Mouse (Mus musculus) spleen, postnatal 10 days (tissue): ENCODE data around the gene Sbk1.

Source experiments
- DNase-seq, 2 experiments: peaks; one replicate each; pipeline ENCODE4 v3.0.0; 2021 to 2022; ENCODE audit warnings: low spot score in 2 of 2

Sbk1 gene

GRCm38 (mm10) chr7:126271712-126272683 lies at the start of gene Sbk1:
TSS of gene Sbk1 (plus strand) at chr7:126272619.
- peak; percentile 73 to 88 for DNase-seq

DNA sequence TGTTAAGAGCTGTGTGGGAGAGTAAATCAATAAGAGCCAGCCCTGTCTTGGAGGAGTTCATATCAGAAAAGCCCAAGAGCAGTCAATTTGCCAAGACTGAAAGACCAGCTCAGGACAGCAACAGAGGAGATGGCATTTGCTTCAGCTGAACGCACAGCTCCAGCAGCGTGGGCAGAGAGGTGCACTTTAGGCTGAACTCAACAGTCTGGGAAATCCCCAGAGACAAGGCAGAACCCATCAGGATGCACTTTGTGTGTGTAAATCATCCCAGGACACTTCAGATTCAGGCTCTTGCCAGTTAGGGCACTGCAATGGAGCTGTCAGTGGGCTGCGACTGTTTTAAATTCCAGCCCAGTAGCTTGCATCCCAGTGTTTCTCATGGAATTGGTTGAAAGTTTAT lies 49.7 kb upstream of the Sbk1 start:
- no peak for DNase-seq

- DNase-seq = no peak
These were observed 46.3 kb upstream of the Sbk1 start for GRCm38 (mm10) chr7:126226136-126226535.

GRCm38 (mm10) chr7:126230357-126231148 lies 41.9 kb upstream of the Sbk1 start:
- peak in 1 of 2 experiments; percentile 42 for DNase-seq

DNA sequence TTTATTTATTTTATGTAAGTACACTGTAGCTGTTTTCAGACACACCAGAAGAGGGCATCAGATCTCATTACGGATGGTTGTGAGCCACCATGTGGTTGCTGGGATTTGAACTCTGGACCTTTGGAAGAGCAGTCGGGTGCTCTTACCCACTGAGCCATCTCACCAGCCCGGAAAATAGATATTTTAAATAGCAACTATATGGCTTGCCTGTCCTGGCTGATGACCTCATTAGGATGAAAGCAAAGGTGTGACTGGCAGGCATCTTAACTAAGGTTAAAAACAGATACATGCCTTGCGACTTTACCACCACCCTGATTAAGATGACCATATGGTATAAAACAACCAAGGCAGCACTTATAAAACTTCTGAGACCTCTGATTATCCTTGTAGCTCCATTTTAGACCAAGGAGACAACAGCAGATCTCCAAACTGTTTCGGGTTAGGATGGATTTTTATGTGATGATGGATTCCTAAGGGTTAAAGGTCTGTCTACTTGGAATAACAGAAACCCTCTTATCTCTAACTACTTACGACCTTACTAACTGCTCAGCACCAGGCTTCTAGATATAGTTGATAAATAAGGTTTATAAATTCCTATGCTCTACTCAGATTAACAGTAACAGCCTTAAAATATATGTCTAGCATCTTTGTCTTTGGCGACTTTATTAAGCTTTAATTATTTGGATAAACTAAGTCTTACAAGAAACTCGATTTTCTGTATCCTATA lies 39.9 kb upstream of the Sbk1 start:
- no peak for DNase-seq

GRCm38 (mm10) chr7:126234611-126235010 lies 37.8 kb upstream of the Sbk1 start:
- DNase-seq = no peak

DNA sequence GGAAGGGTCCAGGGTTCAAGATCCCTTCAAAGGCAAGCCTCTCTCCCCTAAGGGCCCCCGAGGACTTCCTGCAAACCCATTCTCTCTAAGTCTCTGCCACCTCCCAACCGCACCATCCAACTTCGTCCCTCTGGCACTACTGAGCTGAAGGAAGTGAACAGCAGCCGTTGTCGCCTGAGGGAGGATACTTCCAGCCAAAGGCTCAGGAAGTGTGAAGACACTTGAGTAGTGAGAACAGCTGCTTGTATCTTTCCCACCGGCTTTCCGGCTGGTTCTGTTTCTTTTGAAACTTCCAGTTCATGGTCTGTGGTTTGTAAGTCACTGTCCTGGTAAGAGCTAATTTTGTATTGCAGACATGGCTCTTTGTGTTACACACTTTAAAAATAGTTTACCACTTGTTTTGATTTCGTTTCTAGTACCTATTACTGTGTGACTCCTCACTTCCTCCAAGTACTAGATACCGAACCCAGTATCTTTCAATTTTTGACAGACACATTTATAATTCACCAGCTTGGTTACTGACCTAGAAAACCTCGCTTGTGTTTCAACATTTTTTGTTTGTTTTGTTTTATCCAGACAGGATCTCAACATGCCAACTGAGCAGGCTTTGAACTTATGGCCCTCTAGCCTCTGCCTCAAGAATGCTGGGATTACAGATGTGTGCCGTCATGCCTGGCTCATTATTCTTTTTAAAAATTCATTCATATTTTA lies 36.2 kb upstream of the Sbk1 start:
- no peak for DNase-seq

DNA sequence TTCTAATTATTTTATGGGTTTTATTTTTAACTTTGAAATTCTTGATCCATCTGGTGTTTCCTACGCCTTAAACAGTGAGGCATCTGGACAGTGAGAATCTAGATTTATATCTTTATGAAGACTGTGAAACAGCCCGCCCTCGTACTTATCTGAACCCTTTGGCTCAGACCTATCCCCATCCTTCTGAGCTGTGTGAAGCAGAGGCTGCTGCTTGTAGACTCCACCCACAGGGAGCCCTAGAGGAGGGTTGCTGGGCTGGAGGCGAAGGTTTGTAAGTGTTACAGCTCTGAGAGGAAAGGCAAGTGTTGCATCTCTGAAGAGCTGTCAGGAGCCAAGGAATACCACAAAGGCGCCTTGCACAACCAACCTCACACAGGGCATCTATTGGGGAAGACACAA lies 35.6 kb upstream of the Sbk1 start:
- DNase-seq = no peak

GRCm38 (mm10) chr7:126240814-126241360 lies 31.5 kb upstream of the Sbk1 start:
- DNase-seq = no peak

- DNase-seq = no peak
These were observed 28.2 kb upstream of the Sbk1 start for GRCm38 (mm10) chr7:126244168-126244750.

- no peak for DNase-seq
These were observed 24.3 kb upstream of the Sbk1 start for GRCm38 (mm10) chr7:126248088-126248487.

GRCm38 (mm10) chr7:126248641-126249141 lies 23.7 kb upstream of the Sbk1 start:
- no peak for DNase-seq

GRCm38 (mm10) chr7:126249146-126249545 lies 23.3 kb upstream of the Sbk1 start:
- DNase-seq = no peak

- no peak for DNase-seq
These were observed 22.4 kb upstream of the Sbk1 start for GRCm38 (mm10) chr7:126249986-126250385.

GRCm38 (mm10) chr7:126250481-126250880 lies 21.9 kb upstream of the Sbk1 start:
- DNase-seq = no peak

- DNase-seq = no peak
These were observed 20.7 kb upstream of the Sbk1 start for GRCm38 (mm10) chr7:126251698-126252097.

- DNase-seq = no peak
These were observed 20.2 kb upstream of the Sbk1 start for GRCm38 (mm10) chr7:126252230-126252629.

DNA sequence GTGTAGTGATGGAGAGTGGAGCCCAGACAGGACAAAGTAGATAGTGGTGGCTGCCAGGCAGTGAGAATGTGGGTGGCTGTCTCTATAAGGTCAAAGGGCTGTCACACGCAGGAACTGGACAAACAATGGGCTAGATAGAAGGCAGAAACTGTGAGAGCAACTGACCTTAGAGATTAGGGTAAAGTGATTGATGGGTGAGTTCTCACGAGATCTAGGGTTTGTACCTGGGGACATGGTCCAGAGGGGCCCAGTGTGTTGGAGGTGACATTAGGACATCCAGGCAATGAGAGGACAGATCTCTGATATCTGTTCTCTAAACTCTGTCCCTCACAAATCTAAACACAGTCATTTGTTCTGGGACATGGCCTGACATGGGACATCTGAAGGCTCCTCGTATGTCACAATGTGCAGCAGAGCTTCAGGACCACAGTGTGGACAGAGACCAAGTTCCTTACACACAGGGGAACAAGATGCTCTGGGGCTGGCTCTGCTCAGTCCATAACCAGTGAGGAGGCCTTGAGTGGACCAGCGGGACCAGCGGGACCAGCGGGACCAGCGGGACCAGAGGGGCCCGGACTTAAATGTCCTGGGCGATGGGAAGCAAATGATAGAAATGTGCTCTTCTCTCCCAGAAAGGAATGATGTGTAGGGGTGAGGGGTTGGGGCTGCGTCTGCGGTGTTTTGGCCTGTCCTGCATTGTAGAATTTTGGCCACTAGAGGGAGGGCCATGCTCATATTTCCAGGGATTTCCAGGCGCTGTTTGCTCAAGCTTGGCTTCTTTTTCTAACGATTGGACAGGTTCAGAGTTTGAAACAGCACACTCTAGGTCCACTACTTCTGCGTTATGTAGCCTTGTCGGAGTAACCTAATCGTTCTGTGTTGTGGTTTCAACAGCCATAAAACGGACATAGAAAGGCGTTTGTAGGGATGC lies 11.9 kb upstream of the Sbk1 start:
- DNase-seq = peak; percentile 51 to 68

- DNase-seq = no peak
These were observed 10.6 kb upstream of the Sbk1 start for GRCm38 (mm10) chr7:126261823-126262222.
